ENCODE assay signal across 22 mouse cellular contexts in genomic region chr6:108351998-108352397, GRCm38 (mm10).
A peak's percentile ranks its signal among the peaks of the same experiment; 100 is the strongest.
DNase-seq lines count a peak whose midpoint lies in the region; ATAC-seq and TF ChIP-seq lines count a peak whose summit lies in the region.
"Had no signal": no experiment of that assay in that cellular context is flagged by ENCODE, and none has a peak within 500 bp of the region (broad histone marks: within the 10 kb centered on the region; RNA-seq: fewer than 3 reads in every experiment).

No protein-coding gene starts in this region.

- ATAC-seq in forebrain, postnatal 0 days: peak; percentile 53
- no peak for ATAC-seq in forebrain, embryonic 11.5 days (replicated peaks; ENCODE audit: low FRiP score)
- peak; percentile 59; the same call in 1 of the 2 replicates for ATAC-seq in hindbrain, postnatal 0 days
- no peak for ATAC-seq in hindbrain, embryonic 14.5 days (ENCODE audit: low FRiP score)
- ATAC-seq in midbrain, postnatal 0 days (ENCODE audit: low FRiP score): peak; percentile 68
- no peak for ATAC-seq in kidney, embryonic 15.5 days (replicated peaks; ENCODE audit: low FRiP score)
- ATAC-seq: liver, postnatal 0 days had no signal

- H3K36me3 ChIP-seq in forebrain, postnatal 0 days (ENCODE audit: insufficient read depth): no peaks in the 10 kb centered on the region
- no peaks in the 10 kb centered on the region for H3K36me3 ChIP-seq in forebrain, embryonic 11.5 days (ENCODE audit: control insufficient read depth, insufficient read depth, low read length)
- no peaks in the 10 kb centered on the region for H3K36me3 ChIP-seq in hindbrain, postnatal 0 days (ENCODE audit: insufficient read depth, low read length)
- no peaks in the 10 kb centered on the region for H3K36me3 ChIP-seq in hindbrain, embryonic 14.5 days (replicated peaks; ENCODE audit: control insufficient read depth, insufficient read depth)
- no peaks in the 10 kb centered on the region for H3K36me3 ChIP-seq in midbrain, postnatal 0 days (ENCODE audit: insufficient read depth, low read length)
- H3K36me3 ChIP-seq in kidney, embryonic 15.5 days: peaks cover 54% of the 10 kb centered on the region
- H3K36me3 ChIP-seq: neural tube, embryonic 15.5 days; stomach, embryonic 15.5 days had no signal

- H3K4me1 ChIP-seq in forebrain, postnatal 0 days (ENCODE audit: insufficient read depth): no peaks in the 10 kb centered on the region
- no peaks in the 10 kb centered on the region for H3K4me1 ChIP-seq in forebrain, embryonic 11.5 days (replicated peaks; ENCODE audit: control insufficient read depth, insufficient read depth, low read length)
- H3K4me1 ChIP-seq in hindbrain, postnatal 0 days (ENCODE audit: insufficient read depth, low read length): no peaks in the 10 kb centered on the region
- no peaks in the 10 kb centered on the region for H3K4me1 ChIP-seq in hindbrain, embryonic 14.5 days (replicated peaks; ENCODE audit: control insufficient read depth, insufficient read depth, low read length)
- no peaks in the 10 kb centered on the region for H3K4me1 ChIP-seq in midbrain, postnatal 0 days (ENCODE audit: insufficient read depth, low read length)
- no peaks in the 10 kb centered on the region for H3K4me1 ChIP-seq in kidney, embryonic 15.5 days
- H3K4me1 ChIP-seq: limb, embryonic 10.5 days; neural tube, embryonic 15.5 days; stomach, embryonic 15.5 days had no signal

- DNase-seq in forebrain, postnatal 0 days: no peak
- DNase-seq in forebrain, embryonic 11.5 days (ENCODE audit: low spot score): no peak
- peak; percentile 26 for DNase-seq in hindbrain, postnatal 0 days (ENCODE audit: low spot score)
- DNase-seq in hindbrain, embryonic 14.5 days (ENCODE audit: low spot score): no peak
- DNase-seq in brain, embryonic 14.5 days (ENCODE audit: low read depth): peak; percentile 64
- DNase-seq in midbrain, postnatal 0 days (ENCODE audit: low spot score): peak; percentile 41
- DNase-seq: B cell, adult 2 months; cerebellum, adult 8-10 months; gastrocnemius, postnatal 36 days; heart, postnatal 10 days; kidney, adult 11 months; kidney, postnatal 14 days; liver, postnatal 0 days; lung, postnatal 10 days; thymus, adult 18-20 months had no signal

- no peak overlapping the region for H3K4me3 ChIP-seq in forebrain, postnatal 0 days (ENCODE audit: low read depth, low read length)
- no peak overlapping the region for H3K4me3 ChIP-seq in forebrain, embryonic 11.5 days (ENCODE audit: low read depth, low read length)
- no peak overlapping the region for H3K4me3 ChIP-seq in hindbrain, postnatal 0 days (ENCODE audit: low read length)
- H3K4me3 ChIP-seq in hindbrain, embryonic 14.5 days (replicated peaks; ENCODE audit: low read length): no peak overlapping the region
- H3K4me3 ChIP-seq in midbrain, postnatal 0 days (ENCODE audit: low read depth, low read length): no peak overlapping the region
- no peak overlapping the region for H3K4me3 ChIP-seq in kidney, embryonic 15.5 days (replicated peaks)
- H3K4me3 ChIP-seq: embryonic facial prominence, embryonic 13.5 days; limb, embryonic 10.5 days; megakaryocyte, embryonic 14.5 days; myocyte; neural tube, embryonic 15.5 days; stomach, embryonic 15.5 days had no signal

- H3K27ac ChIP-seq in forebrain, postnatal 0 days (ENCODE audit: low read depth, low read length): peak overlapping the region; percentile 30; the same call in 1 of the 2 replicates
- no peak overlapping the region for H3K27ac ChIP-seq in forebrain, embryonic 11.5 days (ENCODE audit: low read depth, low read length)
- 0 out of 2 replicates have a peak overlapping the region, but pooled peaks have one; percentile 32 for H3K27ac ChIP-seq in hindbrain, postnatal 0 days
- H3K27ac ChIP-seq in hindbrain, embryonic 14.5 days: no peak overlapping the region
- H3K27ac ChIP-seq in midbrain, postnatal 0 days (ENCODE audit: low read depth, low read length): peak overlapping the region; percentile 70
- no peak overlapping the region for H3K27ac ChIP-seq in kidney, embryonic 15.5 days
- H3K27ac ChIP-seq: embryonic facial prominence, embryonic 13.5 days; limb, embryonic 10.5 days; neural tube, embryonic 15.5 days; stomach, embryonic 15.5 days had no signal

- H3K9me3 ChIP-seq in forebrain, postnatal 0 days (ENCODE audit: low read length): no peaks in the 10 kb centered on the region
- H3K9me3 ChIP-seq in forebrain, embryonic 11.5 days (ENCODE audit: control insufficient read depth, low read length): no peaks in the 10 kb centered on the region
- H3K9me3 ChIP-seq in hindbrain, postnatal 0 days (ENCODE audit: low read length): no peaks in the 10 kb centered on the region
- no peaks in the 10 kb centered on the region for H3K9me3 ChIP-seq in hindbrain, embryonic 14.5 days (ENCODE audit: control insufficient read depth, low read length)
- H3K9me3 ChIP-seq in midbrain, postnatal 0 days (ENCODE audit: low read length): no peaks in the 10 kb centered on the region
- no peaks in the 10 kb centered on the region for H3K9me3 ChIP-seq in kidney, embryonic 15.5 days (replicated peaks)
- H3K9me3 ChIP-seq: embryonic facial prominence, embryonic 13.5 days; limb, embryonic 10.5 days; megakaryocyte, embryonic 14.5 days; neural tube, embryonic 15.5 days; stomach, embryonic 15.5 days had no signal

- no peak for TF ChIP-seq CTCF in forebrain, postnatal 0 days (IDR thresholded peaks at IDR 0.05; ENCODE audit: low read depth)
- TF ChIP-seq CTCF in hindbrain, postnatal 0 days (IDR thresholded peaks at IDR 0.05; ENCODE audit: low read depth): no peak
- no peak for TF ChIP-seq CTCF in brain, embryonic 14.5 days (IDR thresholded peaks at IDR 0.05; ENCODE audit: borderline replicate concordance, extremely low read depth, insufficient read depth, insufficient read length)
- no peak for TF ChIP-seq CTCF in midbrain, postnatal 0 days (IDR thresholded peaks at IDR 0.05)

- H3K4me2 ChIP-seq in forebrain, postnatal 0 days (ENCODE audit: low read depth): no peak overlapping the region
- H3K4me2 ChIP-seq in forebrain, embryonic 11.5 days (ENCODE audit: low read depth, low read length, severe bottlenecking): no peak overlapping the region
- no peak overlapping the region for H3K4me2 ChIP-seq in hindbrain, postnatal 0 days (ENCODE audit: low read depth, low read length)
- no peak overlapping the region for H3K4me2 ChIP-seq in hindbrain, embryonic 14.5 days (replicated peaks)
- H3K4me2 ChIP-seq in midbrain, postnatal 0 days (ENCODE audit: low read depth, low read length, poor library complexity, severe bottlenecking): no peak overlapping the region
- no peak overlapping the region for H3K4me2 ChIP-seq in kidney, embryonic 15.5 days
- H3K4me2 ChIP-seq: embryonic facial prominence, embryonic 13.5 days; neural tube, embryonic 15.5 days; stomach, embryonic 15.5 days had no signal

- H3K9ac ChIP-seq in forebrain, postnatal 0 days: no peak overlapping the region
- no peak overlapping the region for H3K9ac ChIP-seq in forebrain, embryonic 11.5 days (ENCODE audit: low read length)
- no peak overlapping the region for H3K9ac ChIP-seq in hindbrain, postnatal 0 days (replicated peaks; ENCODE audit: low read length)
- H3K9ac ChIP-seq in hindbrain, embryonic 14.5 days: no peak overlapping the region
- no peak overlapping the region for H3K9ac ChIP-seq in midbrain, postnatal 0 days (replicated peaks; ENCODE audit: low read length, poor library complexity, severe bottlenecking)
- no peak overlapping the region for H3K9ac ChIP-seq in kidney, embryonic 15.5 days
- H3K9ac ChIP-seq: embryonic facial prominence, embryonic 13.5 days; liver, postnatal 0 days; neural tube, embryonic 15.5 days; stomach, embryonic 15.5 days had no signal

- no peak for TF ChIP-seq POLR2A in brain, embryonic 14.5 days (IDR thresholded peaks at IDR 0.05; ENCODE audit: borderline replicate concordance, extremely low read depth, insufficient read depth, insufficient read length, poor library complexity, severe bottlenecking)

- WGBS in forebrain, postnatal 0 days: 59% methylated on average over 8 of the region's 8 CpGs
- 81% methylated on average over 8 of the region's 8 CpGs for WGBS in forebrain, embryonic 11.5 days
- 67% methylated on average over 8 of the region's 8 CpGs for WGBS in hindbrain, postnatal 0 days
- WGBS in hindbrain, embryonic 14.5 days: 81% methylated on average over 8 of the region's 8 CpGs
- WGBS in midbrain, postnatal 0 days: 52% methylated on average over 8 of the region's 8 CpGs
- 65% methylated on average over 8 of the region's 8 CpGs for WGBS in kidney, embryonic 15.5 days

- no peaks in the 10 kb centered on the region for H3K27me3 ChIP-seq in forebrain, postnatal 0 days (ENCODE audit: insufficient read depth, low read length)
- no peaks in the 10 kb centered on the region for H3K27me3 ChIP-seq in forebrain, embryonic 11.5 days (ENCODE audit: control insufficient read depth, insufficient read depth, low read length)
- H3K27me3 ChIP-seq in hindbrain, postnatal 0 days (ENCODE audit: insufficient read depth, low read length): no peaks in the 10 kb centered on the region
- no peaks in the 10 kb centered on the region for H3K27me3 ChIP-seq in hindbrain, embryonic 14.5 days (ENCODE audit: control insufficient read depth, insufficient read depth, low read length)
- no peaks in the 10 kb centered on the region for H3K27me3 ChIP-seq in midbrain, postnatal 0 days (ENCODE audit: insufficient read depth, low read length)
- H3K27me3 ChIP-seq in kidney, embryonic 15.5 days: no peaks in the 10 kb centered on the region
- H3K27me3 ChIP-seq: embryonic facial prominence, embryonic 13.5 days; megakaryocyte, embryonic 14.5 days; neural tube, embryonic 15.5 days; stomach, embryonic 15.5 days had no signal

Comparison
In these comparisons a context has a peak if more than half of its experiments do, and no peak if none do; other contexts are left out.
1. ATAC-seq: peak in forebrain, postnatal 0 days (single experiment), hindbrain, postnatal 0 days (single experiment) and midbrain, postnatal 0 days (single experiment); none in forebrain, embryonic 11.5 days (single experiment), hindbrain, embryonic 14.5 days (single experiment) and kidney, embryonic 15.5 days (single experiment).
2. DNase-seq: peak in hindbrain, postnatal 0 days (single experiment), brain, embryonic 14.5 days (single experiment) and midbrain, postnatal 0 days (single experiment); none in forebrain, postnatal 0 days (single experiment), forebrain, embryonic 11.5 days (single experiment) and hindbrain, embryonic 14.5 days (single experiment).
3. H3K27ac ChIP-seq: peak in forebrain, postnatal 0 days (single experiment), hindbrain, postnatal 0 days (single experiment) and midbrain, postnatal 0 days (single experiment); none in forebrain, embryonic 11.5 days (single experiment), hindbrain, embryonic 14.5 days (single experiment) and kidney, embryonic 15.5 days (single experiment).